Mouse (Mus musculus) embryonic facial prominence, embryonic 13.5 days (tissue): Measurements from ENCODE around the gene Chst8. TPM values are rescaled to one million over a fixed set of nuclear protein-coding genes. Genes with fewer than 3 reads are reported as not detected.

Experiments
- ATAC-seq: fragments of 200-750 bp; cut with Nextera tagmentation; 2 replicates; pipeline ENCODE4 v1.8.0; 2017; ENCODE audit warnings: low read depth; ENCODE audit not compliant: insufficient number of reproducible peaks, insufficient read depth, low FRiP score, low TSS enrichment
- H3K27ac ChIP-seq: fragments of 300-500 bp; sonication (generic); 2 replicates; pipeline ENCODE4 v1.5.1; 2015; ENCODE audit warnings: moderate library complexity, mild to moderate bottlenecking, inconsistent platforms
- H3K27me3 ChIP-seq: fragments of 300-500 bp; sonication (generic); 2 replicates; pipeline ENCODE4 v1.6.1; 2015; ENCODE audit warnings: mild to moderate bottlenecking, inconsistent platforms
- H3K36me3 ChIP-seq: fragments of 300-500 bp; sonication (generic); 2 replicates; pipeline ENCODE4 v1.6.1; 2015; ENCODE audit warnings: mild to moderate bottlenecking, inconsistent platforms
- H3K4me1 ChIP-seq: fragments of 300-500 bp; sonication (generic); 2 replicates; pipeline ENCODE4 v1.6.1; 2015; ENCODE audit warnings: inconsistent platforms
- H3K4me2 ChIP-seq: fragments of 300-500 bp; sonication (generic); 2 replicates; pipeline ENCODE4 v1.6.1; 2015; ENCODE audit warnings: moderate library complexity, mild to moderate bottlenecking, inconsistent platforms
- H3K4me3 ChIP-seq: fragments of 300-500 bp; sonication (generic); 2 replicates; pipeline ENCODE4 v1.5.1; 2015; ENCODE audit warnings: mild to moderate bottlenecking, inconsistent platforms
- H3K9ac ChIP-seq: fragments of 300-500 bp; sonication (generic); 2 replicates; pipeline ENCODE4 v1.6.1; 2015; ENCODE audit warnings: mild to moderate bottlenecking, inconsistent platforms
- H3K9me3 ChIP-seq: fragments of 300-500 bp; sonication (generic); 2 replicates; pipeline ENCODE4 v1.6.1; 2016; ENCODE audit warnings: inconsistent platforms
- WGBS: fragments of 180-500 bp; shearing (Covaris S2); methylation state at CpG from one replicate; pipeline ENCODE4 v1.1.7; 2015; ENCODE audit warnings: mixed read lengths; 5-methylcytosine and 5-hydroxymethylcytosine counted together
- polyA plus RNA-seq: library from polyadenylated mRNA; unstranded; fragments of >200 nt; fragmentation: Nextera tagmentation; extraction: Ambion mirVana; gene quantifications from 2 replicates; pipeline ENCODE4 v1.2.1, GENCODE M21; 2015

Chst8 gene
- polyA plus RNA-seq, 1 experiment from 2014 or later: 4.0 TPM

DNA sequence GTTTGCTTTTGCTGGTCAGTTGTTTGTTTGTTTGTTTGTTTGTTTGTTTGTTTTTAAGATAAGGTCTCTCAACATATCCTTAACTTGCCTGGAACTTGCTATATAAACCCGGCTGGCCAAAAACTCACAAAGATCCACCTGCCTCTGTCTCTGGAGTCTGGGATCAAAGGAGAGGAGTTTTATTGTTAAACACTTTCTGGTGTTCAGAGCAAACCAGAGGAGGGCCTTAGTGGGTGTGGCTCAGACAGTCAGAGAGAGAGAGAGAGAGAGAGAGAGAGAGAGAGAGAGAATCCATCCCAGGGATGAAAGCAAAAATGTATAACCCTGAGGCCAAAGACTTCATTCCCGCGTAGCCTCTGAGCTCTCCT, 13.1 kb downstream of the Chst8 start:
- H3K4me3 ChIP-seq: no peak overlapping the region
- peaks cover 29% of the 10 kb centered on the region for H3K4me1 ChIP-seq
- H3K4me2 ChIP-seq: peak overlapping the region; percentile 50
- H3K9ac ChIP-seq: no peak overlapping the region
- no peaks in the 10 kb centered on the region for H3K27me3 ChIP-seq
- H3K36me3 ChIP-seq: no peaks in the 10 kb centered on the region
- ATAC-seq: no peak
- 7% methylated on average over 3 of the region's 3 CpGs for WGBS
- peak overlapping the region; percentile 5; the same call in 1 of the 2 replicates for H3K27ac ChIP-seq
- no peaks in the 10 kb centered on the region for H3K9me3 ChIP-seq

DNA sequence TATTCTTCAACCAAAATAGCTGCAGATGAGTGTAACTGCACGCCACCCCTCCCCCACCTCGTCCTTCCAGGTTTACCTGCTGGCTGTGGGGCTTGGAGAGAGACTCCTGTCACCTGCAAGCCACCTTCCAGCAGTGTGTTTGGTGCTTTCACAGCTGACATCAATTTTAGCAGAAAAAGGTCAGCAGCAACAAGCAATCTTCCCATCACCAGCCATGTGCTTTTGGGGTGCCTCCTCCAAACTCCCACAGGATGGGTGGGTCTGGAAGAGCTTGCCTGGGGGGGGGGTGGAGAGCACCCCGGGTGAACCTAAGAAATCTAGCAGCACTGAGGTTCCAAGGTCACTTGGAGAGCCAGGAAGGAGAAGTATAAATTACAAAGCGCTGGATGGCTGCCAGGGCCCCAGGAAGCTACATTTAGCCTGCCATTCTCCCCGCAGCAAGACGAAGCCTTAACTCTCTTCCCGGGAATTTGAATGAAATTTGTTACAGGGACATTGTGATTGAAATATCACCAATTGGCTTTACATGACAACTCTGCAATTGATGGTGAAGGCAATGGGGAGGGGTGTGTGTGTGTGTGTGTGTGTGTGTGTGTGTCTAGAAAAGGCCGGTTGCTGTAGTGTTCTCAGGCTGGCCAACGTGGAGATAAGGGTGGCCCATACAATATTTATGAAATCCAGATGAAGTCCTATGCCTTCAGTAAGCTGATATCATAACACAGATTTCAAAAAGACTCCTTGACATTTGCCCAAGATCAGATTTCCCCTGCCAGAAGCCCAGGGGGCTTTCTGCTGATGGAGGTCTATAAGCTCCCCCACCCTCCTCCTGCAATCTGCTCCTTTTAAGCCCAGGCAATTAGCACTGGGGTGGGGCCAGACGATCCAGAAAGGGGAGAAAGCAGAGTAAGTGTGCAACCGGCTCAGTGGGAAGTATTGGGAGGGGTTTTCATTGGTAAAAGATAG, 13.8 kb downstream of the Chst8 start:
- 2% methylated on average over 11 of the region's 11 CpGs for WGBS
- H3K27ac ChIP-seq: peak overlapping the region; percentile 39

DNA sequence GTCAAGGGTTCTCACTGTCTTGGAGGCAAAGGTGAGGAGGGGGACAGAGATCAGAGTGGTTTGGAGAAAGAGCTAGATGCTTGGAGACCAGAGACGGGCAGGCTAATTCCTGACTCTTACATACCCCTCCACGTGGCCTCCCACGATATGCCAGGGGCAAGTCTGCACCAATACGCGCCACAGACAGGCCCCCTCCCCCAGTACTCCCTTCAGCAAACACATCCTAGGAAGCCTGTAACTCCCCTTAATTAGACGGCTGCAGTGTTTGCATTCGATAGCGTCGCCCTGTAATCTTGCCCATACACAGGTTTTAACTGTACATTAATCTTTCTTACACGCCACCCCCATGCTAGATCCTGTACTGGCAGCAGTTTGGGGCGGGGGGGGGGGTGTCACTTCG, 14.5 kb downstream of the Chst8 start:
- Histone ChIP-seq H3K27me3 (no peaks in the 10 kb centered on the region), H3K4me2 (peak overlapping the region; percentile 50), H3K9ac (peak overlapping the region; percentile 27; the same call in 1 of the 2 replicates), H3K4me1 (peaks cover 29% of the 10 kb centered on the region), H3K27ac (no peak overlapping the region), H3K4me3 (no peak overlapping the region), H3K9me3 (no peaks in the 10 kb centered on the region), H3K36me3 (no peaks in the 10 kb centered on the region)
- WGBS: 3% methylated on average over 12 of the region's 12 CpGs
- ATAC-seq: no peak

More for the DNA sequence above, 13.8 kb downstream of the Chst8 start:
- Histone ChIP-seq H3K4me1 (peaks cover 29% of the 10 kb centered on the region), H3K36me3 (no peaks in the 10 kb centered on the region), H3K27me3 (no peaks in the 10 kb centered on the region), H3K4me2 (peak overlapping the region; percentile 50), H3K4me3 (no peak overlapping the region), H3K9me3 (no peaks in the 10 kb centered on the region), H3K9ac (peak overlapping the region; percentile 27; the same call in 1 of the 2 replicates)
- no peak for ATAC-seq

- no peak overlapping the region for H3K9ac ChIP-seq
- H3K36me3 ChIP-seq: no peaks in the 10 kb centered on the region
- H3K9me3 ChIP-seq: no peaks in the 10 kb centered on the region
- no peak overlapping the region for H3K4me3 ChIP-seq
- H3K27ac ChIP-seq: no peak overlapping the region
- H3K4me1 ChIP-seq: no peaks in the 10 kb centered on the region
- WGBS: 78% methylated on average over 7 of the region's 7 CpGs
- no peak for ATAC-seq
- no peak overlapping the region for H3K4me2 ChIP-seq
- no peaks in the 10 kb centered on the region for H3K27me3 ChIP-seq
These were observed 22.1 kb downstream of the Chst8 start for GRCm38 (mm10) chr7:34790459-34790858.

DNA sequence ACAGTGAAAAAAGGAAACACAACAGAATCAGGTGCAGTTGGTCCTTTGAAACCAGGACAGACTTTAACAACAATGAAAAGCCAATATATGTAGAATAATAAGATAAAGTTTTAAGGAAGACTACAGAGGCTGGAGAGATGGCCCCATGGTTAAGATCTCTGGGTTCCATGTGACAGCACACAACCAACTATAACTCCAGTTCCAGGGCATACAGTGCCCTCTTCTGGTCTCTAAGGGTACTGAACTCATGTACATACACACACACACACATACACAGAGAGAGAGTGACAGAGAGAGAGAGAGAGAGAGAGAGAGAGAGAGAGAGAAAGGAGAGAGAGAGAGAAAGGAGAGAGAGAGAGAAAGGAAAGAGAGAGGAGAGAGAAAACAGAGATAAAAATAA, 25.3 kb downstream of the Chst8 start:
- H3K9me3 ChIP-seq: no peaks in the 10 kb centered on the region
- no peak overlapping the region for H3K4me2 ChIP-seq
- H3K36me3 ChIP-seq: no peaks in the 10 kb centered on the region
- H3K27ac ChIP-seq: no peak overlapping the region
- H3K9ac ChIP-seq: no peak overlapping the region
- no peak for ATAC-seq
- peaks cover 20% of the 10 kb centered on the region for H3K4me1 ChIP-seq
- no peaks in the 10 kb centered on the region for H3K27me3 ChIP-seq
- H3K4me3 ChIP-seq: no peak overlapping the region

DNA sequence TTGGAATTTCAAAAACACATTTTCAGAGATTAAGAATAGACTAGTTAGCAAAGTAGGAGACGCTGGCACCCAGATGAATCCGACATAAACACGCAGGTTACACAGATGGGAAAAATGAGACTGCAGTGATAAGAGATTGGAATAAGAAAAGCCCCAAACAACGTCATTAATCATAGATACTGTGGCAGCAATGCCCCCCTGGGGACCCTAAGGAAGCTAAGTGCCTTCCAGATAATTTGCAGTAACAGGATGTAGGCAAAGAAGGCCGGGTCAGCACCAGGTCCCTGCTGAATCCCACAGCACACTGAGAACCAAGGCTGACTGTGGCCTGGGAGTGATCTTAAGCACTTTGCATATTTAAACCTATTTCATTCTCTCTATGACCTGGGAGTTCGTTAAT, 27.5 kb downstream of the Chst8 start:
- Histone ChIP-seq H3K4me1 (peaks cover 20% of the 10 kb centered on the region), H3K27ac (no peak overlapping the region), H3K9me3 (0 out of 2 replicates have a peak, but pooled peaks cover 4% of the 10 kb centered on the region), H3K36me3 (no peaks in the 10 kb centered on the region), H3K27me3 (no peaks in the 10 kb centered on the region), H3K4me3 (no peak overlapping the region), H3K9ac (no peak overlapping the region), H3K4me2 (no peak overlapping the region)
- ATAC-seq: no peak
- 57% methylated on average over 6 of the region's 6 CpGs for WGBS

DNA sequence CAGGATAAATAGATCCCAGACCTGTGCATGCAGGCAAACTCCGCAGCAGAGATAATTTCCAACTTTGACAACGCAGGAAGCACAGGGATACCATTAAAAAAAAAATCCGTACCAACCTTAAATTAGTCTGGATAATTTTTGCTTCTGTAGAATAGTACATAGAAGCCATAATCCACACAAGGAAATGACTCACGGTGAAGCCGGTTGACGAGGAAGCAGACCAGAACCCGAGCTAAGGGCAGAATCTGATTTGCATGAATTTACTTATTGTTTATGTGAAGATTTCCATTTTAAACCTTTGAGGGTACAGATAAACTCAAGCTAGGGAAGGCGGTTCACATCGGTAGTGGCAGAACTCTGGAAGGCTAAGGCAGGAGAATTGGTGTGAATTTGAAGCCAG, 28.0 kb downstream of the Chst8 start:
- Histone ChIP-seq H3K4me3 (no peak overlapping the region), H3K36me3 (no peaks in the 10 kb centered on the region), H3K27me3 (no peaks in the 10 kb centered on the region), H3K4me2 (0 out of 2 replicates have a peak overlapping the region, but pooled peaks have one; percentile 7), H3K9me3 (0 out of 2 replicates have a peak, but pooled peaks cover 4% of the 10 kb centered on the region), H3K9ac (no peak overlapping the region), H3K27ac (no peak overlapping the region), H3K4me1 (peaks cover 20% of the 10 kb centered on the region)
- ATAC-seq: no peak
- WGBS: 40% methylated on average over 9 of the region's 9 CpGs

GRCm38 (mm10) chr7:34781988-34782387, 30.5 kb downstream of the Chst8 start:
- H3K9ac ChIP-seq: no peak overlapping the region
- ATAC-seq: no peak
- H3K4me2 ChIP-seq: no peak overlapping the region
- H3K27ac ChIP-seq: no peak overlapping the region
- no peaks in the 10 kb centered on the region for H3K36me3 ChIP-seq
- peaks cover 30% of the 10 kb centered on the region for H3K4me1 ChIP-seq
- 0 out of 2 replicates have a peak, but pooled peaks cover 4% of the 10 kb centered on the region for H3K9me3 ChIP-seq
- no peaks in the 10 kb centered on the region for H3K27me3 ChIP-seq
- no peak overlapping the region for H3K4me3 ChIP-seq

- Histone ChIP-seq H3K4me1 (peaks cover 30% of the 10 kb centered on the region), H3K9ac (no peak overlapping the region), H3K36me3 (no peaks in the 10 kb centered on the region), H3K4me2 (no peak overlapping the region), H3K4me3 (no peak overlapping the region), H3K9me3 (0 out of 2 replicates have a peak, but pooled peaks cover 4% of the 10 kb centered on the region), H3K27ac (no peak overlapping the region), H3K27me3 (no peaks in the 10 kb centered on the region)
- WGBS: 94% methylated on average over 2 of the region's 2 CpGs
- no peak for ATAC-seq
These were observed 31.3 kb downstream of the Chst8 start for GRCm38 (mm10) chr7:34781217-34781616.

- Histone ChIP-seq H3K36me3 (no peaks in the 10 kb centered on the region), H3K27ac (no peak overlapping the region; the same call in 1 of the 2 replicates), H3K4me2 (peak overlapping the region; percentile 18; the same call in 1 of the 2 replicates), H3K4me1 (peaks cover 26% of the 10 kb centered on the region), H3K9ac (no peak overlapping the region), H3K9me3 (0 out of 2 replicates have a peak, but pooled peaks cover 4% of the 10 kb centered on the region), H3K4me3 (no peak overlapping the region), H3K27me3 (no peaks in the 10 kb centered on the region)
- 10% methylated on average over 9 of the region's 9 CpGs for WGBS
- ATAC-seq: no peak
These were observed 34.1 kb downstream of the Chst8 start for GRCm38 (mm10) chr7:34778426-34778825.

DNA sequence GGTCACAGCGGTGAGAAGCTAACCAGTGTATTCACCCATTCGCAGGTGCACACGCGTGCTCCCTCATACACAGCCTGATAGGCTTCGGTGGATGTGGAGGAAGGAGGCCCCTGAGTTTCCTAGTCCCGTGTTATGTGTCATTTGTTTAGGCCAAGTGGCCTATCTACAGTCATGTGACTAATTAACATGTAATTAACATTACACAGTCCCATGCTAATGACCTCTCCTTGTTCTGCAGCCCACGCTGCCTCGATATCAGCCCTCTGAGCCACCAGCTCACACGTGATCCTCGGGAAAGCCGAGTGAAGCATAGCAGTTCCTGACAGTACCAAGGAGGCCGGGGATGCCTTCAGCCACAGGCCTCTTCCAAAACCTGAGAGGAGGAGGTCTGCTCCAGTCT, 36.9 kb downstream of the Chst8 start:
- Histone ChIP-seq H3K27ac (no peak overlapping the region), H3K4me3 (no peak overlapping the region), H3K27me3 (no peaks in the 10 kb centered on the region), H3K4me1 (peaks cover 19% of the 10 kb centered on the region), H3K4me2 (no peak overlapping the region), H3K9me3 (no peaks in the 10 kb centered on the region), H3K36me3 (no peaks in the 10 kb centered on the region), H3K9ac (no peak overlapping the region)
- WGBS: 82% methylated on average over 12 of the region's 12 CpGs
- ATAC-seq: no peak

- H3K36me3 ChIP-seq: no peaks in the 10 kb centered on the region
- no peak overlapping the region for H3K4me2 ChIP-seq
- H3K9me3 ChIP-seq: no peaks in the 10 kb centered on the region
- no peak overlapping the region for H3K4me3 ChIP-seq
- no peak overlapping the region for H3K9ac ChIP-seq
- WGBS: 78% methylated on average over 4 of the region's 4 CpGs
- H3K4me1 ChIP-seq: peaks cover 19% of the 10 kb centered on the region
- ATAC-seq: no peak
- no peaks in the 10 kb centered on the region for H3K27me3 ChIP-seq
- no peak overlapping the region for H3K27ac ChIP-seq
These were observed 37.6 kb downstream of the Chst8 start for GRCm38 (mm10) chr7:34774947-34775346.
